Mouse (Mus musculus): ENCODE measurements around the gene Ppp1r12c. TPM values are rescaled to one million over a fixed set of nuclear protein-coding genes. Genes with fewer than 3 reads are reported as not detected.

Ppp1r12c gene
- polyA plus RNA-seq, 1 experiment from 2014 or later: 55.4 TPM

GRCm38 (mm10) chr7:4503100-4503499, 1.6 kb upstream of the Ppp1r12c start:
- peaks cover 14% of the 10 kb centered on the region for H3K4me1 ChIP-seq (ENCODE audit: insufficient read depth, low read depth, low read length)
- H3K9me3 ChIP-seq (ENCODE audit: low read length): no peaks in the 10 kb centered on the region
- H3K9ac ChIP-seq (replicated peaks; ENCODE audit: low read depth): no peak overlapping the region
- no peak overlapping the region for H3K4me3 ChIP-seq (ENCODE audit: low read depth, low read length)
- no peaks in the 10 kb centered on the region for H3K27me3 ChIP-seq (replicated peaks; ENCODE audit: insufficient read depth, low read length)
- H3K27ac ChIP-seq (ENCODE audit: low read length): no peak overlapping the region
- no peaks in the 10 kb centered on the region for H3K36me3 ChIP-seq (ENCODE audit: insufficient read depth, low read length)
- DNase-seq (ENCODE audit: low spot score): no peak
- no peak overlapping the region for H3K4me2 ChIP-seq (replicated peaks; ENCODE audit: low read depth, low read length)
- 82% methylated on average over 4 of the region's 4 CpGs for WGBS
- ATAC-seq: no peak
- TF ChIP-seq EP300 (IDR thresholded peaks at IDR 0.05): no peak
- no peak for TF ChIP-seq CTCF (IDR thresholded peaks at IDR 0.05)

GRCm38 (mm10) chr7:4502421-4503090, 1.1 kb upstream of the Ppp1r12c start:
- Histone ChIP-seq H3K36me3 (ENCODE audit: insufficient read depth, low read length) (no peaks in the 10 kb centered on the region), H3K27me3 (replicated peaks; ENCODE audit: insufficient read depth, low read length) (no peaks in the 10 kb centered on the region), H3K4me3 (ENCODE audit: low read depth, low read length) (peak overlapping the region; percentile 95), H3K4me2 (replicated peaks; ENCODE audit: low read depth, low read length) (peak overlapping the region; percentile 81), H3K9me3 (ENCODE audit: low read length) (no peaks in the 10 kb centered on the region), H3K9ac (replicated peaks; ENCODE audit: low read depth) (no peak overlapping the region), H3K27ac (ENCODE audit: low read length) (peak overlapping the region; percentile 81), H3K4me1 (ENCODE audit: insufficient read depth, low read depth, low read length) (peaks cover 14% of the 10 kb centered on the region)
- peak; percentile 75 for DNase-seq (ENCODE audit: low spot score)
- TF ChIP-seq EP300 (IDR thresholded peaks at IDR 0.05) (0 out of 2 replicates have a peak, but pooled peaks have one; percentile 1), CTCF (IDR thresholded peaks at IDR 0.05) (no peak)
- WGBS: 13% methylated on average over 14 of the region's 14 CpGs
- ATAC-seq: no peak

GRCm38 (mm10) chr7:4500892-4501471, 498 bp downstream of the Ppp1r12c start:
- peak overlapping the region; percentile 95 for H3K4me3 ChIP-seq (ENCODE audit: low read depth, low read length)
- WGBS: 0% methylated on average over 17 of the region's 52 CpGs
- DNase-seq (ENCODE audit: low spot score) (peak; percentile 48), ATAC-seq (peak; percentile 20)
- peaks cover 14% of the 10 kb centered on the region for H3K4me1 ChIP-seq (ENCODE audit: insufficient read depth, low read depth, low read length)
- no peak for TF ChIP-seq EP300 (IDR thresholded peaks at IDR 0.05)
- no peak for TF ChIP-seq CTCF (IDR thresholded peaks at IDR 0.05)
- H3K4me2 ChIP-seq (replicated peaks; ENCODE audit: low read depth, low read length): peak overlapping the region; percentile 81
- no peaks in the 10 kb centered on the region for H3K27me3 ChIP-seq (replicated peaks; ENCODE audit: insufficient read depth, low read length)
- peak overlapping the region; percentile 85 for H3K9ac ChIP-seq (replicated peaks; ENCODE audit: low read depth)
- H3K9me3 ChIP-seq (ENCODE audit: low read length): no peaks in the 10 kb centered on the region
- peaks cover 6% of the 10 kb centered on the region; the same call in 1 of the 2 replicates for H3K36me3 ChIP-seq (ENCODE audit: insufficient read depth, low read length)
- peak overlapping the region; percentile 81 for H3K27ac ChIP-seq (ENCODE audit: low read length)

DNA sequence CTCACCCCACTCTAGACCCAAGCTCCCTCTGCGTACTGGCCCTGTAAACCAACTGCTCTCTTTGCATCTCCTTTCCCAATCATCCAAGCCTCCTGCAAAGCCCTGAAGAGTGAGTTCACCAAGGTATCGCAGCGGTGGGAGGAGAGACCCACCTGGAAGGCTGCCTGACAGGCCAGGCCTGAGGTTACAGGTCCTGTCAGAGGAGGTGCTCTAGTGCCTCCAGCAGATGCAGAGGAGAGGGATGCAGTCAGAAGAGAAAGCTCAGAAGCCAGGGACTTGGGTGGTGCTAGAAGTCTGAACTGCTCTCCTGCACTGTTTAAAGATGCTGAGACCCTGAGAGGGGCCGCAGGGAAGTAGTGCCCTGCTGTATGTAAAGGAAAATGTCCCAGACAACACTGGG, 2.4 kb downstream of the Ppp1r12c start:
- Histone ChIP-seq H3K4me3 (ENCODE audit: low read depth, low read length) (no peak overlapping the region), H3K27me3 (replicated peaks; ENCODE audit: insufficient read depth, low read length) (no peaks in the 10 kb centered on the region), H3K9ac (replicated peaks; ENCODE audit: low read depth) (no peak overlapping the region), H3K4me2 (replicated peaks; ENCODE audit: low read depth, low read length) (peak overlapping the region; percentile 81), H3K4me1 (ENCODE audit: insufficient read depth, low read depth, low read length) (peaks cover 14% of the 10 kb centered on the region), H3K36me3 (ENCODE audit: insufficient read depth, low read length) (peaks cover 6% of the 10 kb centered on the region; the same call in 1 of the 2 replicates), H3K27ac (ENCODE audit: low read length) (peak overlapping the region; percentile 44; the same call in 1 of the 2 replicates), H3K9me3 (ENCODE audit: low read length) (no peaks in the 10 kb centered on the region)
- ATAC-seq (no peak), DNase-seq (ENCODE audit: low spot score) (no peak)
- 88% methylated on average over 4 of the region's 4 CpGs for WGBS
- TF ChIP-seq EP300 (IDR thresholded peaks at IDR 0.05) (no peak), CTCF (IDR thresholded peaks at IDR 0.05) (no peak)

DNA sequence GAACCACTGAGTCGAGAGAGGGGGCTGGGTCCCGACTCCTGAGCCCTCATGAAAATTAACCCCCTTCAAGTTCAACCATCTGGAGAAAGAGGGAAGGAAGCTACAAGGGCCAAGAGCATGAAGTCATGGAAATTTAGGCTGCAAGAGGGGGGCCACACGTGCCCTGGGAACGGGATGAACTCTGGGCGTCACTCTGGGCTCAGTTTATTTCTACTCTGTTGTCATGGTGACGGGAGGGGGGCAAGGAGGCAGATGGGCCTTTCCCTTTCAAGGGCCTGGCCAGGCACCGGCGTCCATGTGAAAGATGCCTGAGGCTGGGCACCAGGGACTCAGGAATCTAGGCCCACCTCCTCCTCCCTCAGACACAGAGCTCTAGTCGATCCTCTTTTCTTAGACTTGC, 3.2 kb downstream of the Ppp1r12c start:
- peak; percentile 92 for TF ChIP-seq EP300 (IDR thresholded peaks at IDR 0.05)
- TF ChIP-seq CTCF (IDR thresholded peaks at IDR 0.05): 0 out of 2 replicates have a peak, but pooled peaks have one; percentile 1
- H3K27me3 ChIP-seq (replicated peaks; ENCODE audit: insufficient read depth, low read length): no peaks in the 10 kb centered on the region
- peak overlapping the region; percentile 44; the same call in 1 of the 2 replicates for H3K27ac ChIP-seq (ENCODE audit: low read length)
- peak overlapping the region; percentile 81 for H3K4me2 ChIP-seq (replicated peaks; ENCODE audit: low read depth, low read length)
- H3K4me3 ChIP-seq (ENCODE audit: low read depth, low read length): no peak overlapping the region
- H3K36me3 ChIP-seq (ENCODE audit: insufficient read depth, low read length): peaks cover 6% of the 10 kb centered on the region; the same call in 1 of the 2 replicates
- no peak overlapping the region for H3K9ac ChIP-seq (replicated peaks; ENCODE audit: low read depth)
- H3K4me1 ChIP-seq (ENCODE audit: insufficient read depth, low read depth, low read length): peaks cover 14% of the 10 kb centered on the region
- WGBS: 21% methylated on average over 9 of the region's 9 CpGs
- H3K9me3 ChIP-seq (ENCODE audit: low read length): no peaks in the 10 kb centered on the region
- DNase-seq (ENCODE audit: low spot score) (peak; percentile 96), ATAC-seq (peak; percentile 73)

DNA sequence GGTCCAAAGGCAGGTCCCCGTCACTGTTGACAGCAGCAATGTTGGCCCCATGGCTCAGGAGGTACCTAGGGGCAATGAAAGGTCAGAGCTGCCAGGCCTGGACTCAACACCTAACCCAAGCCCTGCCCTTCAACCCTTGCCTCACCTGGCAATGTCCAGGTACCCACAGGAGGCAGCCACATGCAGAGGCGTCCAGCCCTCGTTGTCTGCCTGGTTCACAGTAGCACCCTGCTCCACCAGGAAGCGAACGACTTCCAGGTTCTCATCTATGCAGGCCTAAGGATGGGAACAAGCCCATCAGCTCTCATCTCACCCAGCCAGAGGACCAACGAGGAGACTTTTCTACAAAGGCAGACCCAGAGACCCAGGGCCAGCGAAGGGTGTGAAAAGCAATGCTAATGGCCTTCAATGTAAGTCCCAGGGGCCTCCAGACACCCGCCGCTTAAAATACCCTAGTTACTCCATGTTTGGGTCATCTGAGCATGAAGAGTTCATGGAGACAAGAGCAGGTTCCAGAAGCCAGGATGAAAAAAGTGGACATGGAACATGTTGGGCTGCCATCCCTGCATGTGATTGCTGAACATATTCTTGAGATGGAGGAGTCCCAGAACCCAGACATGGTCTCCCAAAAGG, 4.1 kb downstream of the Ppp1r12c start:
- WGBS: 91% methylated on average over 9 of the region's 9 CpGs
- no peak for ATAC-seq
- Histone ChIP-seq H3K27me3 (replicated peaks; ENCODE audit: insufficient read depth, low read length) (no peaks in the 10 kb centered on the region), H3K4me2 (replicated peaks; ENCODE audit: low read depth, low read length) (0 out of 2 replicates have a peak overlapping the region, but pooled peaks have one; percentile 81), H3K9ac (replicated peaks; ENCODE audit: low read depth) (no peak overlapping the region), H3K4me3 (ENCODE audit: low read depth, low read length) (no peak overlapping the region), H3K4me1 (ENCODE audit: insufficient read depth, low read depth, low read length) (peaks cover 17% of the 10 kb centered on the region), H3K36me3 (ENCODE audit: insufficient read depth, low read length) (peaks cover 6% of the 10 kb centered on the region; the same call in 1 of the 2 replicates), H3K9me3 (ENCODE audit: low read length) (no peaks in the 10 kb centered on the region), H3K27ac (ENCODE audit: low read length) (no peak overlapping the region)
- no peak for DNase-seq (ENCODE audit: low spot score)
- TF ChIP-seq EP300 (IDR thresholded peaks at IDR 0.05) (no peak), CTCF (IDR thresholded peaks at IDR 0.05) (no peak)
